Mouse (Mus musculus) MEL (cell line): ENCODE data around the gene Dus2.

Experiments used
- CTCF ChIP-seq, 3 experiments: IDR thresholded peaks in 2 of 3; conservative IDR thresholded peaks in 1 of 3; 2 replicates each; pipeline ENCODE4 v1.5.1; 2011 to 2012; ENCODE audit warnings: low read length in 3 of 3, low read depth in 2 of 3, mild to moderate bottlenecking in 2 of 3, improper control_type of control experiment in 1 of 3, inconsistent platforms in 1 of 3, mixed read lengths in 1 of 3, moderate library complexity in 1 of 3; ENCODE audit not compliant: control insufficient read depth in 1 of 3, insufficient read depth in 1 of 3, poor library complexity in 1 of 3, severe bottlenecking in 1 of 3
- E2F4 ChIP-seq: IDR thresholded peaks from 2 replicates; pipeline ENCODE4 v1.6.1; 2011; ENCODE audit warnings: low read depth, low read length, improper control_type of control experiment, borderline replicate concordance
- ETS1 ChIP-seq: IDR thresholded peaks from 2 replicates; pipeline ENCODE4 v1.6.1; 2012; ENCODE audit warnings: low read depth, mild to moderate bottlenecking, inconsistent platforms, low read length, improper control_type of control experiment, moderate library complexity
- KAT2A ChIP-seq: conservative IDR thresholded peaks from 2 replicates; pipeline ENCODE4 v1.6.1; 2012; ENCODE audit warnings: low read depth, low read length, improper control_type of control experiment, inconsistent platforms
- MAFK ChIP-seq: IDR thresholded peaks from 2 replicates; pipeline ENCODE4 v1.6.1; 2011; ENCODE audit warnings: low read depth, mild to moderate bottlenecking, low read length, improper control_type of control experiment, borderline replicate concordance
- NRF1 ChIP-seq: IDR thresholded peaks from 2 replicates; pipeline ENCODE4 v1.6.1; 2014; ENCODE audit warnings: low read depth, mild to moderate bottlenecking, inconsistent platforms, low read length, improper control_type of control experiment, moderate library complexity; ENCODE audit not compliant: poor library complexity, insufficient read depth, severe bottlenecking
- POLR2A ChIP-seq, 2 experiments: IDR thresholded peaks; 2 replicates each; pipeline ENCODE4 v1.6.1; 2011 to 2012; ENCODE audit warnings: low read length in 2 of 2, mild to moderate bottlenecking in 2 of 2, control low read depth in 1 of 2, improper control_type of control experiment in 1 of 2, low read depth in 1 of 2, moderate library complexity in 1 of 2; ENCODE audit not compliant: control insufficient read depth in 1 of 2, insufficient read depth in 1 of 2, poor library complexity in 1 of 2
- SIN3A ChIP-seq: IDR thresholded peaks from 2 replicates; pipeline ENCODE4 v1.6.1; 2012; ENCODE audit warnings: low read length, improper control_type of control experiment, inconsistent platforms
- SMC3 ChIP-seq: IDR thresholded peaks from 2 replicates; pipeline ENCODE4 v1.6.1; 2011; ENCODE audit warnings: low read depth, low read length, improper control_type of control experiment
- TAL1 ChIP-seq: IDR thresholded peaks from 2 replicates; pipeline ENCODE4 v1.6.1; 2012; ENCODE audit warnings: mild to moderate bottlenecking, inconsistent platforms, low read length, moderate library complexity, mixed read lengths
- USF2 ChIP-seq, 2 experiments: IDR thresholded peaks; 2 replicates each; pipeline ENCODE4 v1.6.1; 2011 to 2012; ENCODE audit warnings: improper control_type of control experiment in 2 of 2, low read length in 2 of 2, borderline replicate concordance in 1 of 2, inconsistent platforms in 1 of 2, low read depth in 1 of 2, mild to moderate bottlenecking in 1 of 2; ENCODE audit not compliant: insufficient read depth in 1 of 2
- ZC3H11A ChIP-seq: IDR thresholded peaks from 2 replicates; pipeline ENCODE4 v1.6.1; 2012; ENCODE audit warnings: low read depth, mild to moderate bottlenecking, inconsistent platforms, low read length, improper control_type of control experiment

GRCm38 (mm10) chr8:106016284-106016683 lies 25.1 kb downstream of the Dus2 start:
- no peak for TF ChIP-seq CTCF (IDR thresholded peaks at IDR 0.05 in 2 of 3, conservative IDR thresholded peaks at IDR 0.05 in 1 of 3; ENCODE audit: control insufficient read depth in 1 of 3, insufficient read depth in 1 of 3, low read depth in 2 of 3, low read length in 3 of 3, poor library complexity in 1 of 3, severe bottlenecking in 1 of 3)
- no peak for TF ChIP-seq SMC3
- no peak for TF ChIP-seq POLR2A (IDR thresholded peaks at IDR 0.05; ENCODE audit: control insufficient read depth in 1 of 2, insufficient read depth in 1 of 2, low read depth in 1 of 2, low read length in 2 of 2, poor library complexity in 1 of 2)
- TF ChIP-seq SIN3A: peak; percentile 9; the same call in 1 of the 2 replicates
- no peak for TF ChIP-seq USF2 (IDR thresholded peaks at IDR 0.05; ENCODE audit: borderline replicate concordance in 1 of 2, insufficient read depth in 1 of 2, low read depth in 1 of 2, low read length in 2 of 2)
- no peak for TF ChIP-seq MAFK
- no peak for TF ChIP-seq NRF1
- no peak for TF ChIP-seq ZC3H11A
- TF ChIP-seq TAL1: no peak
- peak; percentile 64; the same call in 1 of the 2 replicates for TF ChIP-seq ETS1
- TF ChIP-seq KAT2A: no peak
- no peak for TF ChIP-seq E2F4
